Mouse (Mus musculus): Measurements from ENCODE around the gene Ppp1r3a. TPM values are rescaled to one million over a fixed set of nuclear protein-coding genes. Genes with fewer than 3 reads are reported as not detected.
A peak's percentile ranks its signal among the peaks of the same experiment; 100 is the strongest.

The Ppp1r3a gene
- total RNA-seq, 1 experiment = not detected

DNA sequence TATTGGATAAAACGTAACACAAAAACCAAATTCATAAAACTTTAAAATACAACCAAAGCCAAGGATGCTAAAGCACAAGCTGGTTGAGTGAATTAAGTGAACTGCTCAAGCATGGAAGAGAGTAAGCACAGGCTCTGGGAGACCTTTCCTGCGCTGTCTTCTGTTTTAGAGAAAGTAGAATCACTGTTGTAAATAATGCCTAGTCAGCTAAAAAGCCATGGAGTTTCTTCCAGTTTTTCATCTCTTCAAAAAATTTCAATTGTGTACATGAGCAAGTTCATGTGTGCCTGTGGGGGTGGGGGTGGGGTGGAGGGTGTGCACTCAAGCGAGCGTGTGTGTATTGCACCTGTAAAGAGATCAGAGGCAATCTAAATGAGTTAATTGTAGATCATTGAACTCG, 24.1 kb downstream of the Ppp1r3a start:
- no peaks in the 10 kb centered on the region for H3K9me3 ChIP-seq (ENCODE audit: control insufficient read depth, insufficient read depth, low read depth, low read length)
- TF ChIP-seq MAFK (IDR thresholded peaks at IDR 0.05; ENCODE audit: insufficient read depth, low read depth, low read length) (peak; percentile 90), CHD2 (IDR thresholded peaks at IDR 0.05; ENCODE audit: low read depth, low read length) (no peak)
- no peak overlapping the region for H3K9ac ChIP-seq (ENCODE audit: insufficient read depth, low read depth, low read length, poor library complexity, severe bottlenecking)
- no peak overlapping the region for H3K4me3 ChIP-seq (ENCODE audit: insufficient read depth in 1 of 2, low read depth in 1 of 2, low read length in 2 of 2, poor library complexity in 1 of 2, severe bottlenecking in 1 of 2)
- no peaks in the 10 kb centered on the region for H3K36me3 ChIP-seq (ENCODE audit: control insufficient read depth, insufficient read depth, low read length, poor library complexity, severe bottlenecking)
- H3K4me1 ChIP-seq (ENCODE audit: control insufficient read depth in 2 of 2, insufficient read depth in 2 of 2, low read length in 2 of 2, poor library complexity in 1 of 2) = no peaks in the 10 kb centered on the region
- in situ Hi-C loops (cut with MboI; ENCODE audit: low sequenced_read_pairs in 2 of 2, unreplicated experiment in 2 of 2) = no loop called here
- H3K27ac ChIP-seq (ENCODE audit: insufficient read depth, low read depth, low read length, poor library complexity, severe bottlenecking) = no peak overlapping the region
- no peak for DNase-seq (ENCODE audit: low read depth, low spot score)

DNA sequence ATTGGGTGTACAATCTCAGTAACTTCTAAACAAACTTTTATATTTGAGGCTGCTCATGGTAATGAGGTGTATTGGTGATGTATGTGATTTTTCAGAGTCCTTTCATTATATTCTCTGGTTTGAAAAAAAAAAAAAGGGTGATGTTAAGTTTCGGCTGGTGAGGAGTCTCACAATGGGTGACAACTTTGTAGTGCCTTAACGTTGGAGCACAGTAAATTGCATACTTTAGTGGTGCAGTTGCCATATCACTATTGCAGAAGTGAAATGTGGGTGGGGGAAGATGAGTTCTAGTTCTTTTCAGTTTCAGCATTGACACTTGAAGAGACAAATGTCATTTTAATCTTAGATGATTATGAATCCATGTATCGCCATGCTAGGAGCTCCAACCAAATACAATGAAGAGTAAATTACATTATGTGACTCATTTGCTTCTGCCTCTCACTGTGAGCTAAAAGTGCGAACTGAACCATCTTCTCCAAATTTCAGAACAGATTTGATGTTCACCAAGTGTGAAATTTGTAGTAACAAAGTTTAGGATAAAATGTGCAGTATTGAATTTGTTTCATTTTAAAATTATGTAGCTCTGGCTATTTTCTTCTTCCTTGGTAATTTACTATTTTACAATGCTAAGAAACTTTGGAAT, 34.2 kb downstream of the Ppp1r3a start:
- Histone ChIP-seq H3K9ac (ENCODE audit: insufficient read depth, low read depth, low read length, poor library complexity, severe bottlenecking) (no peak overlapping the region), H3K4me3 (ENCODE audit: insufficient read depth in 1 of 2, low read depth in 1 of 2, low read length in 2 of 2, poor library complexity in 1 of 2, severe bottlenecking in 1 of 2) (no peak overlapping the region), H3K4me1 (ENCODE audit: control insufficient read depth in 2 of 2, insufficient read depth in 2 of 2, low read length in 2 of 2, poor library complexity in 1 of 2) (no peaks in the 10 kb centered on the region), H3K9me3 (ENCODE audit: control insufficient read depth, insufficient read depth, low read depth, low read length) (no peaks in the 10 kb centered on the region), H3K27ac (ENCODE audit: insufficient read depth, low read depth, low read length, poor library complexity, severe bottlenecking) (no peak overlapping the region), H3K36me3 (ENCODE audit: control insufficient read depth, insufficient read depth, low read length, poor library complexity, severe bottlenecking) (no peaks in the 10 kb centered on the region)
- no peak for DNase-seq (ENCODE audit: low read depth, low spot score)
- in situ Hi-C loops (cut with MboI; ENCODE audit: low sequenced_read_pairs in 2 of 2, unreplicated experiment in 2 of 2) = no loop called here
- TF ChIP-seq ZC3H11A (IDR thresholded peaks at IDR 0.05; ENCODE audit: borderline replicate concordance, low read depth, low read length) (no peak), ZNF384 (IDR thresholded peaks at IDR 0.05; ENCODE audit: low read depth, low read length) (no peak), MAFK (IDR thresholded peaks at IDR 0.05; ENCODE audit: insufficient read depth, low read depth, low read length) (no peak)

DNA sequence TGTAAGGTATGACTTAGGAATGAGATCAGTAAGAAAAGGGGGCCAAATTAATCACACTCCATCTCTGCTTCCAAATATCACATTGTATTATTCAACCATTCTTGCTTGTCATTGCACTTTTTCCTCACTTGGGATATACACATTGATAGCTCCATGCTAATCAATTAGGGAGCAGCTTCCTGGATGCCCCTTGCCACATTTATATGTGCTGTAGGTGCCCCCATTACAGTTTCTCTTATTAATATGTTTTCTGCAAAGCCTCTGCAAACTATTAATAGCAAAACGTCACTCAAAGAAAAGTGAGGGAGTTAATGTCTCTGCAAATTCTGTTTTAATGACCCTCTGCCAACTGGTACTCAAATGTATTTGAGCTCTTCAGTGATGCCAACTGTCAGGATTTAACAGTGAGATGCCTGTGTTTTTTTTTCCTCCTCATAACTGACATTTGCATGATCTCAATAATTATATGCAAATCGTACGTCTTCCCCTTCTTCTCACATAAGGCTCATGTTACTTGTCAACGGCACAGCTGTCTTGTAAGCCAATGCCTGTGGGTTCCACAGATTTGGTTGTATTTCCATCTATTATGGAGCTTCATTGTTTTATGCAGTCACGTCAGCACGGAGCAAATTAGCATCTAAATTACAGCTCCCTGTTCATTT, 34.8 kb downstream of the Ppp1r3a start:
- Histone ChIP-seq H3K36me3 (ENCODE audit: control insufficient read depth, insufficient read depth, low read length, poor library complexity, severe bottlenecking) (no peaks in the 10 kb centered on the region), H3K4me3 (ENCODE audit: insufficient read depth in 1 of 2, low read depth in 1 of 2, low read length in 2 of 2, poor library complexity in 1 of 2, severe bottlenecking in 1 of 2) (no peak overlapping the region), H3K4me1 (ENCODE audit: control insufficient read depth in 2 of 2, insufficient read depth in 2 of 2, low read length in 2 of 2, poor library complexity in 1 of 2) (no peaks in the 10 kb centered on the region), H3K27ac (ENCODE audit: insufficient read depth, low read depth, low read length, poor library complexity, severe bottlenecking) (no peak overlapping the region), H3K9me3 (ENCODE audit: control insufficient read depth, insufficient read depth, low read depth, low read length) (no peaks in the 10 kb centered on the region), H3K9ac (ENCODE audit: insufficient read depth, low read depth, low read length, poor library complexity, severe bottlenecking) (no peak overlapping the region)
- in situ Hi-C loops (cut with MboI; ENCODE audit: low sequenced_read_pairs in 2 of 2, unreplicated experiment in 2 of 2) = no loop called here
- DNase-seq (ENCODE audit: low read depth, low spot score) = no peak
- TF ChIP-seq ZNF384 (IDR thresholded peaks at IDR 0.05; ENCODE audit: low read depth, low read length) = no peak
- no peak for TF ChIP-seq HCFC1 (IDR thresholded peaks at IDR 0.05; ENCODE audit: borderline replicate concordance, insufficient read depth, low read length)
- no peak for TF ChIP-seq CHD2 (IDR thresholded peaks at IDR 0.05; ENCODE audit: low read depth, low read length)
- TF ChIP-seq MAFK (IDR thresholded peaks at IDR 0.05; ENCODE audit: insufficient read depth, low read depth, low read length) = no peak
- TF ChIP-seq ZC3H11A (IDR thresholded peaks at IDR 0.05; ENCODE audit: borderline replicate concordance, low read depth, low read length) = no peak

GRCm38 (mm10) chr6:14715129-14715989, 39.7 kb downstream of the Ppp1r3a start:
- no peak overlapping the region for H3K4me3 ChIP-seq (ENCODE audit: insufficient read depth in 1 of 2, low read depth in 1 of 2, low read length in 2 of 2, poor library complexity in 1 of 2, severe bottlenecking in 1 of 2)
- TF ChIP-seq ZC3H11A (IDR thresholded peaks at IDR 0.05; ENCODE audit: borderline replicate concordance, low read depth, low read length) (no peak), HCFC1 (IDR thresholded peaks at IDR 0.05; ENCODE audit: borderline replicate concordance, insufficient read depth, low read length) (no peak), CHD2 (IDR thresholded peaks at IDR 0.05; ENCODE audit: low read depth, low read length) (no peak), ZNF384 (IDR thresholded peaks at IDR 0.05; ENCODE audit: low read depth, low read length) (no peak), MAFK (IDR thresholded peaks at IDR 0.05; ENCODE audit: insufficient read depth, low read depth, low read length) (no peak)
- no peaks in the 10 kb centered on the region for H3K4me1 ChIP-seq (ENCODE audit: control insufficient read depth in 2 of 2, insufficient read depth in 2 of 2, low read length in 2 of 2, poor library complexity in 1 of 2)
- H3K36me3 ChIP-seq (ENCODE audit: control insufficient read depth, insufficient read depth, low read length, poor library complexity, severe bottlenecking) = no peaks in the 10 kb centered on the region
- H3K9ac ChIP-seq (ENCODE audit: insufficient read depth, low read depth, low read length, poor library complexity, severe bottlenecking) = no peak overlapping the region
- in situ Hi-C loops (cut with MboI; ENCODE audit: low sequenced_read_pairs in 2 of 2, unreplicated experiment in 2 of 2) = no loop called here
- H3K27ac ChIP-seq (ENCODE audit: insufficient read depth, low read depth, low read length, poor library complexity, severe bottlenecking) = no peak overlapping the region
- DNase-seq (ENCODE audit: low read depth, low spot score) = no peak
- H3K9me3 ChIP-seq (ENCODE audit: control insufficient read depth, insufficient read depth, low read depth, low read length) = no peaks in the 10 kb centered on the region
